Mouse (Mus musculus) cerebellum, adult 18-20 months (tissue): Measurements from ENCODE around the gene Pkd2.
A peak's percentile ranks its signal among the peaks of the same experiment; 100 is the strongest.
"Not testable (repeated sequence)": the region's sequence is repeated elsewhere in the genome, so short reads cannot be mapped to it uniquely, and the experiment has no call there.

Experiments used
- DNase-seq, 2 experiments: peaks; one replicate each; pipeline ENCODE4 v3.0.0; 2021

The Pkd2 gene

GRCm38 (mm10) chr5:104458832-104459705, at the start of gene Pkd2:
Gene Pkd2 (plus strand): TSS chr5:104459450.
- peak; percentile 81 to 85 for DNase-seq

- no peak for DNase-seq
Observed at GRCm38 (mm10) chr5:104415999-104416398, 43.3 kb upstream of the Pkd2 start.

- no peak for DNase-seq
Observed at GRCm38 (mm10) chr5:104417028-104417427, 42.2 kb upstream of the Pkd2 start.

GRCm38 (mm10) chr5:104417721-104418120, 41.5 kb upstream of the Pkd2 start:
- no peak for DNase-seq

- no peak for DNase-seq
Observed at GRCm38 (mm10) chr5:104422039-104422438, 37.2 kb upstream of the Pkd2 start.

- no peak for DNase-seq
Observed at GRCm38 (mm10) chr5:104423861-104424260, 35.4 kb upstream of the Pkd2 start.

- no peak for DNase-seq
Observed at GRCm38 (mm10) chr5:104425949-104426348, 33.3 kb upstream of the Pkd2 start.

GRCm38 (mm10) chr5:104432886-104433285, 26.4 kb upstream of the Pkd2 start:
- DNase-seq = no peak

- no peak for DNase-seq
Observed at GRCm38 (mm10) chr5:104433968-104434565, 25.2 kb upstream of the Pkd2 start.

GRCm38 (mm10) chr5:104434835-104435301, 24.4 kb upstream of the Pkd2 start, which contains the start of gene Spp1:
Gene Spp1 (plus strand): TSS chr5:104435118.
- no peak for DNase-seq

GRCm38 (mm10) chr5:104436406-104437076, 22.7 kb upstream of the Pkd2 start:
- DNase-seq = no peak

GRCm38 (mm10) chr5:104442396-104442795, 16.9 kb upstream of the Pkd2 start:
- no peak for DNase-seq

- DNase-seq = no peak
Observed at GRCm38 (mm10) chr5:104442850-104443249, 16.4 kb upstream of the Pkd2 start.

GRCm38 (mm10) chr5:104446156-104446555, 13.1 kb upstream of the Pkd2 start:
- DNase-seq = peak; percentile 65 to 77

GRCm38 (mm10) chr5:104448346-104448745, 10.9 kb upstream of the Pkd2 start:
- DNase-seq = not testable (repeated sequence)

- DNase-seq = no peak
Observed at GRCm38 (mm10) chr5:104449491-104449890, 9.8 kb upstream of the Pkd2 start.

GRCm38 (mm10) chr5:104453075-104453474, 6.2 kb upstream of the Pkd2 start:
- no peak for DNase-seq

- no peak for DNase-seq
Observed at GRCm38 (mm10) chr5:104454564-104454963, 4.7 kb upstream of the Pkd2 start.

- DNase-seq = peak; percentile 68 to 76
Observed at GRCm38 (mm10) chr5:104459706-104460455, 631 bp downstream of the Pkd2 start.

GRCm38 (mm10) chr5:104460456-104460838, 1.2 kb downstream of the Pkd2 start:
- DNase-seq = no peak

- DNase-seq = peak; percentile 17 to 24
Observed at GRCm38 (mm10) chr5:104460856-104461255, 1.6 kb downstream of the Pkd2 start.

- no peak for DNase-seq
Observed at GRCm38 (mm10) chr5:104465279-104465678, 6.0 kb downstream of the Pkd2 start.

GRCm38 (mm10) chr5:104465731-104466130, 6.5 kb downstream of the Pkd2 start:
- peak; percentile 82 for DNase-seq
